Mouse (Mus musculus): ENCODE results near the gene Ephb1. TPM values are rescaled to one million over a fixed set of nuclear protein-coding genes. Genes with fewer than 3 reads are reported as not detected.

Gene Ephb1
- total RNA-seq, 2 experiments from 2014 or later = 23.4 to 26.7 TPM

DNA sequence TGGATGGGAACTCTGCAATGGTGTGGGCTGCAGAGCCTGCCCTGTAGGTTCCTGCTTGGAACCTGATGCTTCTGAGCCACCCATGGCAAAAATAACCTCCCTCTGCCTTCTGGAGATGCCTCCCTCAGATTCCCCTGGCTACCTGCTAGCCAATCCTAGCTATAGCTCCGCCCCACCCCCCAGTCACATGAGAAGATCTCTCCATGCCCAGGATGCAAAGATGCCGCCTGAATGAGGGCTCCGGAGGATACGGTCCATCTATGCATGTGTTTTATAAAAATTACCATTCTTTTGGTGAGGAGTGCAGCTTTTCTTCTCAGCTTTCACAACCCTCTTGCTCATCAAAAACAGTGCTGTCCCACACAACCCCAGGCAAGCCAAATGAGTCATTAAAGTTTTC lies 53.5 kb downstream of the Ephb1 start:
- Histone ChIP-seq H3K4me3 (no peak overlapping the region), H3K27ac (no peak overlapping the region)
- DNase-seq (ENCODE audit: extremely low spot score in 1 of 2, low spot score in 2 of 2) = no peak
- no peak for TF ChIP-seq CTCF (IDR thresholded peaks at IDR 0.05)
- intact Hi-C loops (cut with DNase I) = no loop called here

DNA sequence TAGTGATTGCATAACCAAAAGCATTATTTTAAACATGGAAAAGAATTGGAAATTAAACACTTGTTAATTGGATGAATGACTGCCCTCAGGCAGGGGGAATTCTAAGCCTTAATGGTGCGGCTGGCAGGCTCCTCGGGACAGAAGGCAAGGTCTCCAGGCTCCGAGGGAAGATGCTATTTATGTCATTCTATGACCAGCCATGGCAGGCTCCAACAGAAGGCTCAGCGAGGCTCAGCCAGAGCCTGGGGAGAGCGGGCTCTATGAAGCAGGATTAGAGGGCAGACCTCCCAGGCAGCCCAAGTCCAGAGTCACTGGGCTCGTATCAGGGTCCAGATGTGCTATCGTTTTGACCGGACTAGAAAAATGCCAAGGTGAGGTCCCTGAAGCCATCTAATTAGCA lies 55.8 kb downstream of the Ephb1 start:
- TF ChIP-seq CTCF (IDR thresholded peaks at IDR 0.05) = no peak
- Histone ChIP-seq H3K4me3 (no peak overlapping the region), H3K27ac (no peak overlapping the region)
- DNase-seq (ENCODE audit: extremely low spot score in 1 of 2, low spot score in 2 of 2) = no peak
- intact Hi-C loops (cut with DNase I) = no loop called here

DNA sequence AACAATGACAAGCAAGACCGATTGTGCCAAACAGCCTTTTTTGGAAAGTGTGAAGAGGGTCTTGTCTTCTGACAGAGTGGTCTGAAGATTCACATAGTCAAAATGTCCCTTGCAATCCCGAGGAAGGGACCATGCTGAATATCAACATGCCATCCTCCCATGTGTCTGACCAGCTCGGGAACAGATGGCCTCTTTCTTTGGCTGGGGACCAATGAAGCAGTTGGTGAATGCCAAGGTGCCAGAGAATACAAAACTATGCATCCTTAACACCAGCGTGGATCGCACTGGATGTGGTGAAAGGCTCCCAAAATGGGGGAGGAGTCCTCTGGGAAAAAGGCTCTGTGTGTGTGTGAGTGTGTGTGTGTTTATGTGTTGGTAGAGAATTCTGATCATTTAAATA lies 56.5 kb downstream of the Ephb1 start:
- no peak for TF ChIP-seq CTCF (IDR thresholded peaks at IDR 0.05)
- no peak overlapping the region for H3K27ac ChIP-seq
- peak in 1 of 2 experiments; percentile 51 for DNase-seq (ENCODE audit: extremely low spot score in 1 of 2, low spot score in 2 of 2)
- intact Hi-C loops (cut with DNase I) = no loop called here
- no peak overlapping the region for H3K4me3 ChIP-seq

DNA sequence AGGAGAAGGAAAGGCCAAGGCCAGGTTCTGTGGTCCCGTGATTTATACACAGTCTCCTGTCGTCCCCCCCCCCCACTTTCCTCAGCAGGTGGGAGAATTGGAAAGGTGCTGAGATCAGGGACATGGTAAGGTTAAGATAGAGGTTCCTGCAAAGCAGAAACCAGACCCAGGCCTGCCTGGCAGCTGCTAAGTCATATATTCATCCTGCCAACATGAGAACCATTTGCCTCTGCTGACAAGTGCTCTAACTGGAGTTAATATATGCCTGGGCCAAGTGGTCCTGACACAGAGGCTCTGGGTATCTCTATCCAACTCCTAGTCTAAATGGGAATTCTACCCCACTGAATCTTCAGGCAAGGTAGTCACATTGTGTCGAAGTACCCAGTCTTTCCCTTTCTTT lies 57.3 kb downstream of the Ephb1 start:
- Histone ChIP-seq H3K4me3 (no peak overlapping the region), H3K27ac (no peak overlapping the region)
- intact Hi-C loops (cut with DNase I) = no loop called here
- no peak for DNase-seq (ENCODE audit: extremely low spot score in 1 of 2, low spot score in 2 of 2)
- no peak for TF ChIP-seq CTCF (IDR thresholded peaks at IDR 0.05)

DNA sequence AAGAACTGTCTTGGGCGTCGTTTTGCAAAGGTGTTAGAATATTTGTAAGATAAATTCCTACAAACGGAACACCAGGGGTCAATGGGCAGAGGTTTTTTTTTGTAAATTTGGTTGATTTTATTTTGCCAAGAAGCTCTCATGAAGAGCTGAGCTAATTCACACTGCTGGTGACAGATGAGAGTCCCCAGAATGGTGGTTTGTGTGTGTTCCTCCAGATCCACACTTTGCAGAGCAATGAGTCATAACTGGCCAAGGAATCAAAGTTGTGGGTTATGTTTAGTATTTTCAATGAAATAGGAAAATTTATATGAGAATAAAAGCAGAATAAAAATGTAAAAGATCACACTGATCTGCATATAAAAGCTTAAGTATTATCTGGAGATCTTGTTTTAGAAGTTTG lies 60.9 kb downstream of the Ephb1 start:
- no peak for DNase-seq (ENCODE audit: extremely low spot score in 1 of 2, low spot score in 2 of 2)
- H3K4me3 ChIP-seq = no peak overlapping the region
- no peak for TF ChIP-seq CTCF (IDR thresholded peaks at IDR 0.05)
- intact Hi-C loops (cut with DNase I) = no loop called here
- H3K27ac ChIP-seq = no peak overlapping the region

DNA sequence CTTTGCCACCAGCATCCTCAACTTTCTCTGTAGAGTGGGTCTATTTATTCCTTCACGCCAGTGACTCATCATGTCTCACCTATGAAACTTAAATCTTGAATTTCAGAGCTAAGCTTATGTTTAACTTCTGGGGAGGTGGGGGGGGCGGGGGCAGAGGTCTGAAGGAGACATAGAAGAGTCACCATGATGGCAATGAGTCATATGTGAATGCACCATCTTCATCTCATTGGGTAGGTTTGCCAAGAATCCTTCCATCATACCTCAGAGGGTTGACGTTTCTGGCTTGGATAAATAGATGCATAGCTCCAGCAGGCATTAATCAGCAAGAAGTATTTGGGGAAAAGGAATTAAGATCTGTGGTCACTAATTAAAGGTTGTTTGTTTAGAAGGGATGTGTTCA lies 63.3 kb downstream of the Ephb1 start:
- no peak for DNase-seq (ENCODE audit: extremely low spot score in 1 of 2, low spot score in 2 of 2)
- intact Hi-C loops (cut with DNase I) = no loop called here
- no peak for TF ChIP-seq CTCF (IDR thresholded peaks at IDR 0.05)
- Histone ChIP-seq H3K4me3 (no peak overlapping the region), H3K27ac (no peak overlapping the region)

DNA sequence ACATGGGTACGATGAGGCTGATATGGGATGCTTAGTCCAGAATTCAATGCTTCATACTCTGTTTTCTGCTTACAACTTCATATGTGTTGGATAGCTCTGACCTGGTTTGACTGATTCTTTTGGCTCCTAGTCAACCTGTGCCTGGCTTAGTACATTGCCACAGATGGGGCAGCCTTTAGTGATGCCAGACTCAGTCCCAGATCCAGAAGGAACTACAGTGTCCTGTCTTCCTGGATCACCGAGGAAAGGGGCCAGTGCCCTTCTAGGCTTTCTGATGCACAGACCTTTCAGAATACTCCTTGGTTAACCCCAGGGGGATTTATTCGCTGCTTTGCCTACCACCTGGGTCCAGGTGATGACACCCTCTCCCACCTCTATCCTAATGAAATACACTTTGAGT lies 66.1 kb downstream of the Ephb1 start:
- intact Hi-C loops (cut with DNase I) = no loop called here
- DNase-seq (ENCODE audit: extremely low spot score in 1 of 2, low spot score in 2 of 2) = no peak
- no peak overlapping the region for H3K27ac ChIP-seq
- H3K4me3 ChIP-seq = no peak overlapping the region
- no peak for TF ChIP-seq CTCF (IDR thresholded peaks at IDR 0.05)

DNA sequence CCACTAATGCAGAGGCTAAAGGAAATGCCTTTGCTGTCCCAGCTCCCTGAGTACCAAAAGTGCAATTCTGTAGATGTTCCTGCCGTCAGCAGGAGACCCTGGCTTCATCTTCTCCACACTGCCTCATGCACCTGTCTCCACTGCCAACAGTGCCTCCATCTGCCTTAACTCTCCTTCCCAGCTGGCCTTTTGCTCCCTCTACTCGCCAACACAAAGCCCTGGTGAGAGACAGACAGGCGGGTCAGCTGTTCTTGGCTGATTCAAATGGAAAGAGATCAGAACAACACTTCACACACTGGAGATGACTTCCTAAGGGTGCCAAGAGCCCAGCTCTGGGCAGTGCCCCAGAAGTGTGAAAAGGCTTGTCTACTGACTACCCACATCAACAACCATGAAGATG lies 78.6 kb downstream of the Ephb1 start:
- DNase-seq (ENCODE audit: extremely low spot score in 1 of 2, low spot score in 2 of 2) = no peak
- H3K4me3 ChIP-seq = no peak overlapping the region
- H3K27ac ChIP-seq = no peak overlapping the region
- no peak for TF ChIP-seq CTCF (IDR thresholded peaks at IDR 0.05)
- intact Hi-C loops (cut with DNase I) = no loop called here

DNA sequence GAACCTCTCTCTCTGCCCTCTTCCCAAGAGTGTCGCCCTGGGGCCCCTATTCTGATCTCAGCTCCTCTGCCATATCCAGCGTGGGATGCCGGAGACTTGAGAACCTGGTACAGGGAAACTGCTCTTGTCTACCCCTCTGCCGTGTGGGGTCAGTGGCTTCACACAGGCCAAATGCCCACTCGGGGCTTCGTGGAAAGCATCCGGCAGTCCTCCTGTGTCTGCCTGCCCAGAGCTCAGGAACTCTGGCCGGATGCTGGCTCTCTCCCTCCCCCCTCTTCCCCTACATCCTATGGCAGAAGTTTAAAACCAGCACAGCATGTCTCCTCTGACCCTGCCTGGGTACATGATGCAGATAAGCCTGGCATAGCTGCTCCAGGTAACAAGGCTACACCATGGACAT lies 80.5 kb downstream of the Ephb1 start:
- H3K27ac ChIP-seq = no peak overlapping the region
- no peak for TF ChIP-seq CTCF (IDR thresholded peaks at IDR 0.05)
- intact Hi-C loops (cut with DNase I) = no loop called here
- H3K4me3 ChIP-seq = no peak overlapping the region
- no peak for DNase-seq (ENCODE audit: extremely low spot score in 1 of 2, low spot score in 2 of 2)

DNA sequence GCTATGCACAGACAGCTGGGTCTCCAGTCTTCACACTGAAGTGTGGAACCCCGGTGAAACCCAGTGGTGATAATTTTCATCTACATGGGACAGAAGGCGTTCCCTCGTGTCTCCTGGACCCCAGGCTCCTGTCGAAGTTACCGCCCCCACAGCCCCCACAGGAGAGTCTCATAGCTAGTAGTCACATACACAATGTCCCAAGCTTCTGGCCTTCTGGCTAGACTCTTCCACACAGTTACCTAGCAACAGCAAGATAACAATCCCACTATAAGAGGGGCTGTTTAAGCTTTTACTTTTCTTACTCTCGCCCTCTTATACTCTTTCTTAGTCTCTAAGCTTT lies 81.1 kb downstream of the Ephb1 start:
- DNase-seq (ENCODE audit: extremely low spot score in 1 of 2, low spot score in 2 of 2) = no peak
- intact Hi-C loops (cut with DNase I) = no loop called here
- Histone ChIP-seq H3K4me3 (no peak overlapping the region), H3K27ac (no peak overlapping the region)
- no peak for TF ChIP-seq CTCF (IDR thresholded peaks at IDR 0.05)

DNA sequence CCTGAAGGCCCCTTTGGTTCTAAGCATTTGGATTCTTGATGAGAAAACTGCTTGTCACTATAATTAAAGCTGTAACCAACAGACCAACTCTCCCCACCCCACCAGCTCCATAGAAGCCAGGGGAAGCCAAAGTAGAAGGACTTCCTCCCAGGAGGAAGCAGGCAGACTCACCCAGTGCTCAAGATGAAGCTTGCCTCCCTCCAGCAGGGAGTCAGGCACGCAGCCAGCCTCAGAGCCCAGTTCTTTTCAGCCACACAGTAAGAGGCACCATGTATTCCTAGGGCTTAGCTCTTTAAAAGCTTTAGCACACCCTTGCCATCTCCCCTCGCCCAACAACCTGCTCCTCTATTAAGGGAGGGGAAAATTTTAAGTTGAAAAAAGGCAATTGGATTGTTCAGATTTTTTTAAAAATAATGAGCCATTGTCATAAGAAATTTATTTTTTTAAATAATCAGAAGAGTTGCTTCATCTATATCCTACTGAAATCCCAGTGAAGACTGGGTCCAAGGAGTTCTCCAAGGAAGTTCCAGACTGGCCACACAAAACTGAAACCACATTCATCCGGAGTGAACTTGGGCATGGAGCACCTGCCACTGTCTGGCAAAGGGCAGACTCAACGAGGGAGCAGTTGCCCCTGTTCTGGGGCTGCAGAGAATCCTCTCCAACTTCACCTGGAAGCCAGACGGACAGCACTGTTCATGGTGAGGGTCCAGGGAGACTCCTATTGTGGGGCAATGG lies 81.6 kb downstream of the Ephb1 start:
- Histone ChIP-seq H3K4me3 (no peak overlapping the region), H3K27ac (no peak overlapping the region)
- peak in 1 of 2 experiments; percentile 26 for DNase-seq (ENCODE audit: extremely low spot score in 1 of 2, low spot score in 2 of 2)
- intact Hi-C loops (cut with DNase I) = no loop called here
- no peak for TF ChIP-seq CTCF (IDR thresholded peaks at IDR 0.05)

DNA sequence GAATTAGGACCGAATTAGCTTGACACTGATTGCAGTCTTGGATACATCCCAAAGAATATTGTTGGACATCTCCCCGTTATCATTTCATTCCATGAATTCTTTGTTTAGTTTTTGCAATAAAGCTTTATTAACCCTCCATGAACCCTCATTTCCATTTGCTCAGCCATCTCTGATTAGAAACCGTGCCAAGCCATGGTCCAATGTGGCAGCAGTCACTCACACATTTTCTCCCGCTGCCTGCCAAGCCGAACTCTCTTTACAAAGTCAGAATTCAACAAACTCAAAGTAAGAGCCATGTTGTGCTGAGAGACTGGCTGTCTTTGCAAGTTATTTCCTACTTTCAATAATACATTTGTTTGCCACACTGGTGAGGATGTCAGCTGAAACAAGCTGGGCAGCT lies 84.0 kb downstream of the Ephb1 start:
- no peak overlapping the region for H3K4me3 ChIP-seq
- TF ChIP-seq CTCF (IDR thresholded peaks at IDR 0.05) = no peak
- DNase-seq (ENCODE audit: extremely low spot score in 1 of 2, low spot score in 2 of 2) = no peak
- H3K27ac ChIP-seq = no peak overlapping the region
- intact Hi-C loops (cut with DNase I) = no loop called here

DNA sequence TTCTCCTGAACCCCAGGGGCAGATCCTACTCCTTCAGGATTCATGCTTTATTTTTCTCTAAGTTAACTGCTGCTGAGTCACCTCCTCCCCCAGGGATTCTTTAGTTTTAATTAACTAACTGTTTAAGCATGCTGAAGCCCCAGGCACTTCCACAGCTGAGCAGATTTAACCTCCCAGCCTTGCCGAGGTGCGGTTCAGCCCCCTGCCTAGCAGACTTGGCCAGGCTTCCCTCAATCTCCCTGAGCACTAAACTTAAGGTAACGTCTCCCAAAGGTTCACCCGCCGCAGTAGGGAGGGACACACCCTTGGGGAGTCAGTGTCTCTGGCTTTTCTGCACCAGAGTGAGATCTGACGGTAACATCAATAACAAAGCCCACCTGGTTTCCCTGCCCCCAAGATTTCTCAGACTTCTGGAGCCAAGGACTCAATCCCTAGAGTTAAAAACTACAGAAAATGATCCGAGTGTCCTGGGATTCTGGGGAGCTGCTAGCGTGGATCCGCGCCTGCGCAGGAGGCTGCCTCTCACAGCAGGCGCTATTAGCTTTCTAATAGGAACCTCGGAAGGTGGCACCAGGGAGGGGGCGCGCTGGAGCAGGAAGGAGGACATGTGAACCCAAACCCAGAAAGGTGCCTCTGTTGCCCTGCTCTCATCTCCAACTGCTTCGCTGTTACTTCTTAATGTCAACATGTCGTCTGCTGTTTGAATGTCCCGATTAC lies 87.0 kb downstream of the Ephb1 start:
- H3K27ac ChIP-seq = no peak overlapping the region
- intact Hi-C loops (cut with DNase I) = loop anchor here (5.0 kb wide), 1 partner anchor 85 kb away; the partner anchor contains the start of gene Ephb1
- no peak; the same call in none of the 2 replicates for TF ChIP-seq CTCF (IDR thresholded peaks at IDR 0.05)

More for the DNA sequence above, 87.0 kb downstream of the Ephb1 start:
- peak; percentile 44 to 56 for DNase-seq (ENCODE audit: extremely low spot score in 1 of 2, low spot score in 2 of 2)
- peak overlapping the region; percentile 43 for H3K4me3 ChIP-seq
